In genomic region chr12:75596154-75597002, GRCm38 (mm10) we compare ENCODE assay signal across 8 mouse cellular contexts. TPM values are rescaled to one million over a fixed set of nuclear protein-coding genes. Genes with fewer than 3 reads are reported as not detected.
DNase-seq lines count a peak whose midpoint lies in the region; ATAC-seq lines count a peak whose summit lies in the region.

Ppp2r5e (minus strand) TSS chr12:75596245.

- peak within 1 kb of the TSS; percentile 84 for H3K4me2 ChIP-seq in heart, embryonic 14.5 days (ENCODE audit: low read length)
- peak within 1 kb of the TSS; percentile 95 for H3K4me2 ChIP-seq in liver, embryonic 13.5 days
- H3K4me2 ChIP-seq in stomach, embryonic 16.5 days (ENCODE audit: low read depth, low read length) = peak within 1 kb of the TSS; percentile 94

- peak within 1 kb of the TSS; percentile 94 for H3K9ac ChIP-seq in heart, embryonic 14.5 days (ENCODE audit: low read length)
- peak within 1 kb of the TSS; percentile 97 for H3K9ac ChIP-seq in liver, embryonic 13.5 days
- peak within 1 kb of the TSS; percentile 97 for H3K9ac ChIP-seq in stomach, embryonic 16.5 days (ENCODE audit: low read length)

- peak within 1 kb of the TSS; percentile 94 to 96 for H3K27ac ChIP-seq in heart, embryonic 14.5 days (replicated peaks in 1 of 2; ENCODE audit: control insufficient read depth in 1 of 2, insufficient read depth in 1 of 2, low read depth in 2 of 2, low read length in 2 of 2)
- H3K27ac ChIP-seq in liver, embryonic 13.5 days = peak within 1 kb of the TSS; percentile 94
- H3K27ac ChIP-seq in stomach, embryonic 16.5 days (ENCODE audit: low read length) = peak within 1 kb of the TSS; percentile 97

- under 1% methylated on average over 72 of the region's 72 CpGs for WGBS in heart, embryonic 14.5 days
- WGBS in liver, embryonic 13.5 days (ENCODE audit: insufficient replicate concordance) = under 1% methylated on average over 72 of the region's 72 CpGs
- under 1% methylated on average over 72 of the region's 72 CpGs for WGBS in stomach, embryonic 16.5 days

- peaks cover 3 to 11% of the 10 kb centered on the region in 2 experiments; a peak in 3 of 4 replicates for H3K4me1 ChIP-seq in heart, embryonic 14.5 days (ENCODE audit: control insufficient read depth in 2 of 2, insufficient read depth in 2 of 2, low read length in 2 of 2)
- H3K4me1 ChIP-seq in liver, embryonic 13.5 days (replicated peaks) = peaks cover 45% of the 10 kb centered on the region
- H3K4me1 ChIP-seq in stomach, embryonic 16.5 days (ENCODE audit: control insufficient read depth, insufficient read depth, low read length) = peaks cover 10% of the 10 kb centered on the region

- H3K27me3 ChIP-seq in heart, embryonic 14.5 days (ENCODE audit: control insufficient read depth, insufficient read depth, low read length) = no peaks in the 10 kb centered on the region
- no peaks in the 10 kb centered on the region for H3K27me3 ChIP-seq in liver, embryonic 13.5 days
- no peaks in the 10 kb centered on the region for H3K27me3 ChIP-seq in stomach, embryonic 16.5 days (ENCODE audit: control insufficient read depth, insufficient read depth, low read length)

- ATAC-seq in CD4-positive, CD25-positive, alpha-beta regulatory T cell, adult 4 months = peak; percentile 96
- ATAC-seq in heart, embryonic 14.5 days (ENCODE audit: insufficient number of reproducible peaks, insufficient read depth, low FRiP score, low read depth) = peak; percentile 99
- peak; percentile 98 for ATAC-seq in liver, embryonic 13.5 days (ENCODE audit: low read depth)
- peak; percentile 100 for ATAC-seq in stomach, embryonic 16.5 days (ENCODE audit: insufficient read depth, low FRiP score)

- no peaks in the 10 kb centered on the region for H3K9me3 ChIP-seq in heart, embryonic 14.5 days (ENCODE audit: control insufficient read depth, low read length)
- H3K9me3 ChIP-seq in liver, embryonic 13.5 days (replicated peaks) = no peaks in the 10 kb centered on the region
- no peaks in the 10 kb centered on the region for H3K9me3 ChIP-seq in stomach, embryonic 16.5 days (replicated peaks; ENCODE audit: control insufficient read depth, low read length)

- peak; percentile 97 for DNase-seq in c-Kit-negative CD71-positive TER-119-positive erythroid progenitor cells, embryonic 14.5 days (ENCODE audit: low read depth, low spot score)
- peak; percentile 82 for DNase-seq in fibroblast of lung, adult 2 months (ENCODE audit: low read depth)
- DNase-seq in kidney, postnatal 14 days = peak; percentile 99
- DNase-seq in liver, embryonic 13.5 days = peak; percentile 98
- peak; percentile 99 for DNase-seq in neural tube, embryonic 10.5 days (ENCODE audit: extremely low spot score, low spot score)

- H3K36me3 ChIP-seq in heart, embryonic 14.5 days (ENCODE audit: control insufficient read depth, insufficient read depth, low read length) = peaks cover 15% of the 10 kb centered on the region
- H3K36me3 ChIP-seq in liver, embryonic 13.5 days = peaks cover 14% of the 10 kb centered on the region
- H3K36me3 ChIP-seq in stomach, embryonic 16.5 days (ENCODE audit: control insufficient read depth, insufficient read depth, low read length) = no peaks in the 10 kb centered on the region; the same call in 1 of the 2 replicates

- peak within 1 kb of the TSS; percentile 92 to 99 for H3K4me3 ChIP-seq in heart, embryonic 14.5 days (ENCODE audit: control insufficient read depth in 1 of 2, insufficient read depth in 1 of 2, low read depth in 1 of 2, low read length in 2 of 2)
- H3K4me3 ChIP-seq in liver, embryonic 13.5 days (replicated peaks) = peak within 1 kb of the TSS; percentile 96
- peak within 1 kb of the TSS; percentile 100 for H3K4me3 ChIP-seq in stomach, embryonic 16.5 days (replicated peaks; ENCODE audit: low read length)

RNA-seq across cellular contexts. Expression of gene Ppp2r5e, which starts in this region (rescaled TPM):
- 1 to 10 TPM; 4.8 to 7.9 TPM for polyA plus RNA-seq in CD4-positive, CD25-positive, alpha-beta regulatory T cell, adult 4 months (2017; shearing (Covaris generic))
- polyA plus RNA-seq in heart, embryonic 14.5 days (2014; fragmentation: Nextera tagmentation; extraction: Ambion mirVana) = 13.1 and 13.8 TPM in 2 replicates
- 5.3 and 5.7 TPM in 2 replicates for polyA plus RNA-seq in liver, embryonic 13.5 days (2015; fragmentation: Nextera tagmentation; extraction: Ambion mirVana)
- polyA plus RNA-seq in stomach, embryonic 16.5 days (2015; fragmentation: Nextera tagmentation; extraction: Ambion mirVana) = 7.3 and 7.8 TPM in 2 replicates

Comparison
In these comparisons a context has a peak if more than half of its experiments do, and no peak if none do; other contexts are left out.
1. Peak in every context shown above with its lines: DNase-seq, ATAC-seq, H3K4me3 ChIP-seq and H3K27ac ChIP-seq.